Mouse (Mus musculus): ENCODE measurements around the gene Ring1.
A peak's percentile ranks its signal among the peaks of the same experiment; 100 is the strongest.

GRCm38 (mm10) chr17:34031465-34032173 is 7.1 kb upstream of the Ring1 start, which contains the start of the genes Slc39a7 and Rxrb:
- TF ChIP-seq CTCF (IDR thresholded peaks at IDR 0.05; ENCODE audit: borderline replicate concordance, insufficient read depth, low read depth, low read length): no peak
- TF ChIP-seq POLR2A (IDR thresholded peaks at IDR 0.05; ENCODE audit: borderline replicate concordance, insufficient read depth, low read length): peak; percentile 55
